Mouse (Mus musculus) midbrain, embryonic 12.5 days (tissue): ENCODE data around the gene Map2k2. TPM values are rescaled to one million over a fixed set of nuclear protein-coding genes. Genes with fewer than 3 reads are reported as not detected.
"Not testable (repeated sequence)": the region's sequence is repeated elsewhere in the genome, so short reads cannot be mapped to it uniquely, and the experiment has no call there.

Experiments used
- ATAC-seq: fragments of 200-750 bp; cut with Nextera tagmentation; 2 replicates; pipeline ENCODE4 v1.8.0; 2017; ENCODE audit warnings: low read depth, moderate TSS enrichment, moderate library complexity; ENCODE audit not compliant: low FRiP score
- H3K27ac ChIP-seq: fragments of 300-500 bp; sonication (generic); replicated peaks from 2 replicates; pipeline ENCODE4 v1.5.1; 2016; ENCODE audit warnings: mild to moderate bottlenecking
- H3K27me3 ChIP-seq: fragments of 300-500 bp; sonication (generic); 2 replicates; pipeline ENCODE4 v1.6.1; 2016; ENCODE audit warnings: mild to moderate bottlenecking
- H3K36me3 ChIP-seq: fragments of 300-500 bp; sonication (generic); 2 replicates; pipeline ENCODE4 v1.6.1; 2016
- H3K4me1 ChIP-seq: fragments of 300-500 bp; sonication (generic); 2 replicates; pipeline ENCODE4 v1.6.1; 2016
- H3K4me2 ChIP-seq: fragments of 300-500 bp; sonication (generic); replicated peaks from 2 replicates; pipeline ENCODE4 v1.6.1; 2016; ENCODE audit warnings: mild to moderate bottlenecking, moderate library complexity
- H3K4me3 ChIP-seq: fragments of 300-500 bp; sonication (generic); 2 replicates; pipeline ENCODE4 v1.5.1; 2016; ENCODE audit warnings: mild to moderate bottlenecking
- H3K9ac ChIP-seq: fragments of 300-500 bp; sonication (generic); replicated peaks from 2 replicates; pipeline ENCODE4 v1.6.1; 2016; ENCODE audit warnings: mild to moderate bottlenecking, moderate library complexity
- H3K9me3 ChIP-seq: fragments of 300-500 bp; sonication (generic); 2 replicates; pipeline ENCODE4 v1.6.1; 2016; ENCODE audit warnings: mild to moderate bottlenecking
- WGBS: fragments of 180-500 bp; shearing (Covaris S2); methylation state at CpG from one replicate; pipeline ENCODE4 v1.1.7; 2016; 5-methylcytosine and 5-hydroxymethylcytosine counted together
- microRNA-seq: library from miRNA; unstranded; fragments of <30 nt; microRNA quantifications from one replicate; pipeline ENCODE4, GENCODE M21; 2017
- polyA plus RNA-seq: library from polyadenylated mRNA; unstranded; fragments of >200 nt; fragmentation: Nextera tagmentation; extraction: Ambion mirVana; gene quantifications from 2 replicates; pipeline ENCODE4 v1.2.1, GENCODE M21; 2016

The Map2k2 gene
- polyA plus RNA-seq, 1 experiment from 2014 or later: 248 TPM

- Histone ChIP-seq H3K9ac (0 out of 2 replicates have a peak overlapping the region, but pooled peaks have one; percentile 20), H3K4me3 (no peak overlapping the region), H3K27ac (no peak overlapping the region; the same call in 1 of the 2 replicates), H3K4me2 (no peak overlapping the region), H3K36me3 (peaks cover 71% of the 10 kb centered on the region), H3K9me3 (no peaks in the 10 kb centered on the region), H3K27me3 (no peaks in the 10 kb centered on the region), H3K4me1 (peaks cover 42% of the 10 kb centered on the region)
- 91% methylated on average over 13 of the region's 13 CpGs for WGBS
- ATAC-seq: no peak
Observed at GRCm38 (mm10) chr10:81180946-81181345, 75.2 kb downstream of the Map2k2 start.

- not testable (repeated sequence) for H3K9me3 ChIP-seq, ATAC-seq, H3K27me3 ChIP-seq, H3K9ac ChIP-seq, H3K4me2 ChIP-seq
- Histone ChIP-seq H3K27ac (0 out of 2 replicates have a peak overlapping the region, but pooled peaks have one; percentile 63), H3K4me1 (peaks cover 42% of the 10 kb centered on the region), H3K36me3 (peaks cover 78% of the 10 kb centered on the region), H3K4me3 (0 out of 2 replicates have a peak overlapping the region, but pooled peaks have one; percentile 59)
- 81% methylated on average over 12 of the region's 12 CpGs for WGBS
Observed at GRCm38 (mm10) chr10:81181860-81182259, 76.1 kb downstream of the Map2k2 start.

GRCm38 (mm10) chr10:81182336-81183333, 76.9 kb downstream of the Map2k2 start, which contains the start of gene Dapk3:
Gene Dapk3, plus strand, starts transcription at chr10:81183005.
- Histone ChIP-seq H3K27ac (peak within 1 kb of the TSS; percentile 63), H3K4me3 (peak within 1 kb of the TSS; percentile 59), H3K9ac (peak within 1 kb of the TSS; percentile 50), H3K36me3 (peaks cover 81% of the 10 kb centered on the region), H3K27me3 (no peaks in the 10 kb centered on the region), H3K4me1 (peaks cover 35% of the 10 kb centered on the region), H3K4me2 (peak within 1 kb of the TSS; percentile 61), H3K9me3 (no peaks in the 10 kb centered on the region)
- peak; percentile 94 for ATAC-seq
- 5% methylated on average over 53 of the region's 53 CpGs for WGBS

Small RNA genes lying within 50 kb of the gene (microRNA-seq; reads per million reads assigned to microRNA genes)
- gene Mir5615-1 (not detected), gene Mir5615-2 (not detected)

Other genes starting within 250 kb of the Map2k2 start
- gene Tmprss9, start 234.1 kb upstream of the Map2k2 start, polyA plus RNA-seq: 0.08 and 0.14 TPM in 2 replicates
- gene Timm13, start 204.9 kb upstream of the Map2k2 start, polyA plus RNA-seq: 305 and 308 TPM in 2 replicates
- 61.7 and 62.0 TPM in 2 replicates for gene Lmnb2, start 187.7 kb upstream of the Map2k2 start, polyA plus RNA-seq
- 8.7 and 11.8 TPM in 2 replicates for gene Gadd45b, start 175.8 kb upstream of the Map2k2 start, polyA plus RNA-seq
- 8.8 and 9.3 TPM in 2 replicates for gene Gng7, start 91.0 kb upstream of the Map2k2 start, polyA plus RNA-seq
- gene Diras1, start 80.3 kb upstream of the Map2k2 start, polyA plus RNA-seq: 11.3 and 13.4 TPM in 2 replicates
- 33.1 and 34.9 TPM in 2 replicates for gene Slc39a3, start 68.5 kb upstream of the Map2k2 start, polyA plus RNA-seq
- gene Sgta, start 45.7 kb upstream of the Map2k2 start, polyA plus RNA-seq: 262 and 271 TPM in 2 replicates
- gene Thop1, start 35.9 kb upstream of the Map2k2 start, polyA plus RNA-seq: 56.9 and 58.3 TPM in 2 replicates
- 0.22 and 0.28 TPM in 2 replicates for gene Creb3l3, start 7.0 kb upstream of the Map2k2 start, polyA plus RNA-seq
- 14.6 and 15.9 TPM in 2 replicates for gene Zbtb7a, start 29.3 kb downstream of the Map2k2 start, polyA plus RNA-seq
- gene Pias4, start 62.0 kb downstream of the Map2k2 start, polyA plus RNA-seq: 58.6 and 64.9 TPM in 2 replicates
- gene Eef2, start 70.7 kb downstream of the Map2k2 start, polyA plus RNA-seq: 531 and 534 TPM in 2 replicates
- gene Dapk3, start 77.1 kb downstream of the Map2k2 start, polyA plus RNA-seq: 77.3 and 79.6 TPM in 2 replicates
- 0.18 TPM in 1 of 2 replicates, not detected in the other for gene 4930442H23Rik, start 77.9 kb downstream of the Map2k2 start, polyA plus RNA-seq
- gene Nmrk2, start 96.1 kb downstream of the Map2k2 start, polyA plus RNA-seq: not detected in 2 replicates
- 35.5 and 37.2 TPM in 2 replicates for gene Atcay, start 124.9 kb downstream of the Map2k2 start, polyA plus RNA-seq
- gene Zfr2, start 127.2 kb downstream of the Map2k2 start, polyA plus RNA-seq: 12.1 and 13.6 TPM in 2 replicates
- 4.3 and 5.0 TPM in 2 replicates for gene Matk, start 147.0 kb downstream of the Map2k2 start, polyA plus RNA-seq
- gene Mrpl54, start 161.0 kb downstream of the Map2k2 start, polyA plus RNA-seq: 168 and 169 TPM in 2 replicates
- gene Apba3, start 161.0 kb downstream of the Map2k2 start, polyA plus RNA-seq: 34.8 and 36.1 TPM in 2 replicates
- gene Tjp3, start 185.7 kb downstream of the Map2k2 start, polyA plus RNA-seq: 6.6 and 7.5 TPM in 2 replicates
- gene Pip5k1c, start 187.0 kb downstream of the Map2k2 start, polyA plus RNA-seq: 89.9 and 92.6 TPM in 2 replicates
- gene Cactin, start 215.2 kb downstream of the Map2k2 start, polyA plus RNA-seq: 58.8 and 60.5 TPM in 2 replicates
- 3.7 and 4.4 TPM in 2 replicates for gene Tbxa2r, start 222.8 kb downstream of the Map2k2 start, polyA plus RNA-seq
- gene Gipc3, start 237.4 kb downstream of the Map2k2 start, polyA plus RNA-seq: not detected in 2 replicates
- gene Hmg20b, start 244.6 kb downstream of the Map2k2 start, polyA plus RNA-seq: 90.8 and 97.9 TPM in 2 replicates